ENCODE assay signal across 27 mouse cellular contexts in the genomic region with DNA sequence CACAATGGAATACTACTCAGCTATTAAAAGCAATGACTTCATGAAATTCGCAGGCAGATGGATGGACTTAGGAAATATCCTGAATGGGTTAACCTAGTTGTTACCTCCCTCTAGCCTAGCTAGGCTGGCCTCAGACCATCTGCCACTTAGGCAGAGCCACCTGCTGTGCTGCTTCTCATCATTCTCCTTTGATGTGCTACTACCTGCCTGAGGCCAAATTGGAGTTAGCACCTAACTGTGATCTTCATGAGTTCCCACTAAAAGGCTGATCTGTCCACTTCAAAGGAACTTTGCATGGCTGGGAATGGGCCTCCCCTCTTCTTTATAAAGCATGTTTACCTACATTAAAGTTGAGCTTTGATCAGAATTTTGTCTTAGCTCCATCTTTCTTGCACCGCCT. TPM values are rescaled to one million over a fixed set of nuclear protein-coding genes. Genes with fewer than 3 reads are reported as not detected.
"Had no signal": no experiment of that assay in that cellular context is flagged by ENCODE, and none has a peak within 500 bp of the region (broad histone marks: within the 10 kb centered on the region; RNA-seq: fewer than 3 reads in every experiment).

No protein-coding gene starts in this region.

- H3K9ac ChIP-seq: embryonic facial prominence, embryonic 12.5 days; embryonic facial prominence, embryonic 13.5 days; embryonic facial prominence, embryonic 15.5 days; forebrain, embryonic 12.5 days; forebrain, embryonic 13.5 days; forebrain, embryonic 15.5 days; forebrain, postnatal 0 days had no signal

- H3K4me1 ChIP-seq: embryonic facial prominence, embryonic 10.5 days; embryonic facial prominence, embryonic 12.5 days; embryonic facial prominence, embryonic 13.5 days; embryonic facial prominence, embryonic 15.5 days; forebrain, embryonic 10.5 days; forebrain, embryonic 12.5 days; forebrain, embryonic 13.5 days; forebrain, embryonic 15.5 days; heart, embryonic 10.5 days had no signal

- H3K9me3 ChIP-seq: embryonic facial prominence, embryonic 10.5 days; embryonic facial prominence, embryonic 12.5 days; embryonic facial prominence, embryonic 13.5 days; embryonic facial prominence, embryonic 15.5 days; forebrain, embryonic 10.5 days; forebrain, embryonic 12.5 days; forebrain, embryonic 13.5 days; forebrain, embryonic 15.5 days; heart, embryonic 10.5 days had no signal

- DNase-seq: cerebellum, adult 9-11 months; cerebellum, postnatal 10 days; cerebellum, postnatal 14 days; cerebellum, postnatal 25 days; cerebellum, postnatal 36 days; embryo, embryonic 11 days; forebrain, postnatal 0 days; gastrocnemius, adult 2 months; gastrocnemius, postnatal 10 days; gastrocnemius, postnatal 14 days; gastrocnemius, postnatal 25 days; gastrocnemius, postnatal 36 days; heart, adult 11 months; heart, adult 18-20 months; heart, adult 2 months had no signal

- H3K27ac ChIP-seq: embryonic facial prominence, embryonic 10.5 days; embryonic facial prominence, embryonic 12.5 days; embryonic facial prominence, embryonic 13.5 days; embryonic facial prominence, embryonic 15.5 days; forebrain, embryonic 10.5 days; forebrain, embryonic 12.5 days; forebrain, embryonic 13.5 days; forebrain, embryonic 15.5 days; gastrocnemius, adult 2 months; heart, adult 2 months; heart, embryonic 10.5 days had no signal

- H3K4me3 ChIP-seq: embryonic facial prominence, embryonic 10.5 days; embryonic facial prominence, embryonic 12.5 days; embryonic facial prominence, embryonic 13.5 days; embryonic facial prominence, embryonic 15.5 days; erythroblast, embryonic 14.5 days; forebrain, embryonic 10.5 days; forebrain, embryonic 12.5 days; forebrain, embryonic 13.5 days; forebrain, embryonic 15.5 days; gastrocnemius, adult 2 months; heart, adult 2 months; heart, embryonic 10.5 days had no signal

- H3K36me3 ChIP-seq: embryonic facial prominence, embryonic 10.5 days; embryonic facial prominence, embryonic 12.5 days; embryonic facial prominence, embryonic 13.5 days; embryonic facial prominence, embryonic 15.5 days; forebrain, embryonic 10.5 days; forebrain, embryonic 12.5 days; forebrain, embryonic 15.5 days; heart, embryonic 10.5 days had no signal

RNA-seq across cellular contexts. Expression of gene Gucy1a2, which starts 11.5 kb away (rescaled TPM):
- total RNA-seq: common myeloid progenitor, adult 5-6 weeks; granulocyte monocyte progenitor cell, adult 5-6 weeks had no signal
